Mouse (Mus musculus) bone marrow, adult 2 months (tissue): ENCODE measurements around the gene Adam22.

Experiments used
- CTCF ChIP-seq: fragments of 200-500 bp; IDR thresholded peaks from 2 replicates; pipeline ENCODE4 v1.5.1; 2011; ENCODE audit warnings: low read length, control low read depth; ENCODE audit not compliant: control insufficient read depth, insufficient read depth
- POLR2A ChIP-seq: fragments of 200-500 bp; IDR thresholded peaks from 2 replicates; pipeline ENCODE4 v1.6.1; 2011; ENCODE audit warnings: low read depth, mild to moderate bottlenecking, control low read depth, low read length, borderline replicate concordance; ENCODE audit not compliant: control insufficient read depth

- TF ChIP-seq CTCF (no peak), POLR2A (no peak)
These were observed 123.3 kb downstream of the Adam22 start for GRCm38 (mm10) chr5:8244696-8245095.
